Mouse (Mus musculus) spleen, adult 2 months (tissue): ENCODE data around the gene Eogt.

Experiments used
- CTCF ChIP-seq: fragments of 200-500 bp; IDR thresholded peaks from 2 replicates; pipeline ENCODE4 v1.5.1; 2011; ENCODE audit warnings: mild to moderate bottlenecking, inconsistent platforms; ENCODE audit not compliant: insufficient read depth, insufficient read length, insufficient replicate concordance; ENCODE audit errors: extremely low read depth
- POLR2A ChIP-seq: fragments of 200-500 bp; IDR thresholded peaks from 2 replicates; pipeline ENCODE4 v1.6.1; 2011; ENCODE audit warnings: low read depth, low read length, inconsistent platforms

DNA sequence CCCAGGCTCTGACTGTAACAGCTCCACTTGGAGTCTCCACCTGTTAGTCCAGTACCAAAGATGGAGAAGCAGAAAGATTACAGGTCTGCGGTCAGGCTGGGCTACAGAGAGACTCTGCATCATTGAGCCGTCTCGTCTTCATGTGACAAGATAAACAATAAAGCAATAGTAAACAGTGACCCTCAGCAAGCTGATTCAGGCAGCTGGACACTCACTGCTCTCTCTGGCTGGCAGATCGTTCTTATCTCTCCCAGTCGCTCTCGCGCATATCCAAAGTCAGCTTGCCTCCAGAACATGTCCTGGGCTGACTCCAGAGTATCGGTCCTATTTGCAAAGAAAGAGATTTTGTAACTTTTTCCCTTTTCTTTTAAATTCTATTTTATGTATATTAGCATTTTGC is 6.4 kb downstream of the Eogt start:
- no peak for TF ChIP-seq POLR2A
- no peak for TF ChIP-seq CTCF
